Mouse (Mus musculus) cerebellum, adult 9-11 months (tissue): ENCODE data around the gene Acin1.

ENCODE experiments used
- DNase-seq: peaks from one replicate; pipeline ENCODE4 v3.0.0; 2022

Gene Acin1

GRCm38 (mm10) chr14:54686522-54687143 lies at the start of gene Acin1:
Acin1 (minus strand) TSS chr14:54686931.
- peak; percentile 100 for DNase-seq

GRCm38 (mm10) chr14:54735221-54735620 lies 48.5 kb upstream of the Acin1 start:
- no peak for DNase-seq

- DNase-seq: no peak
These were observed 47.3 kb upstream of the Acin1 start for GRCm38 (mm10) chr14:54734004-54734403.

GRCm38 (mm10) chr14:54732206-54732605 lies 45.5 kb upstream of the Acin1 start:
- no peak for DNase-seq

GRCm38 (mm10) chr14:54730305-54730704 lies 43.6 kb upstream of the Acin1 start:
- DNase-seq: peak; percentile 73

GRCm38 (mm10) chr14:54728823-54729653 lies 42.3 kb upstream of the Acin1 start:
- DNase-seq: peak; percentile 69

- DNase-seq: no peak
These were observed 40.8 kb upstream of the Acin1 start for GRCm38 (mm10) chr14:54727565-54727964.

- DNase-seq: no peak
These were observed 37.3 kb upstream of the Acin1 start for GRCm38 (mm10) chr14:54724049-54724448.

GRCm38 (mm10) chr14:54721711-54722110 lies 35.0 kb upstream of the Acin1 start:
- peak; percentile 77 for DNase-seq

GRCm38 (mm10) chr14:54720654-54721350 lies 34.1 kb upstream of the Acin1 start:
- peak; percentile 80 for DNase-seq

GRCm38 (mm10) chr14:54720041-54720440 lies 33.3 kb upstream of the Acin1 start:
- DNase-seq: peak; percentile 20

- no peak for DNase-seq
These were observed 28.7 kb upstream of the Acin1 start for GRCm38 (mm10) chr14:54715402-54715801.

- no peak for DNase-seq
These were observed 27.9 kb upstream of the Acin1 start for GRCm38 (mm10) chr14:54714617-54715081.

GRCm38 (mm10) chr14:54714121-54714520 lies 27.4 kb upstream of the Acin1 start:
- DNase-seq: peak; percentile 84

- DNase-seq: no peak
These were observed 26.1 kb upstream of the Acin1 start for GRCm38 (mm10) chr14:54712861-54713260.

GRCm38 (mm10) chr14:54712074-54712473 lies 25.3 kb upstream of the Acin1 start, which contains the start of gene Cebpe:
Cebpe (minus strand) TSS chr14:54712174.
- DNase-seq: no peak

GRCm38 (mm10) chr14:54709054-54709453 lies 22.3 kb upstream of the Acin1 start:
- DNase-seq: no peak

- no peak for DNase-seq
These were observed 20.0 kb upstream of the Acin1 start for GRCm38 (mm10) chr14:54706589-54707320.

- no peak for DNase-seq
These were observed 19.1 kb upstream of the Acin1 start for GRCm38 (mm10) chr14:54705844-54706243.

- no peak for DNase-seq
These were observed 16.5 kb upstream of the Acin1 start for GRCm38 (mm10) chr14:54703207-54703606.

GRCm38 (mm10) chr14:54701298-54701697 lies 14.6 kb upstream of the Acin1 start:
- peak; percentile 67 for DNase-seq

GRCm38 (mm10) chr14:54699586-54699985 lies 12.9 kb upstream of the Acin1 start:
- no peak for DNase-seq

GRCm38 (mm10) chr14:54698733-54699132 lies 12.0 kb upstream of the Acin1 start, which contains the start of gene Gm29776:
Gm29776 (minus strand) TSS chr14:54698833.
- DNase-seq: no peak
